Mouse (Mus musculus): ENCODE data around the gene Gatad2a.

The Gatad2a gene

DNA sequence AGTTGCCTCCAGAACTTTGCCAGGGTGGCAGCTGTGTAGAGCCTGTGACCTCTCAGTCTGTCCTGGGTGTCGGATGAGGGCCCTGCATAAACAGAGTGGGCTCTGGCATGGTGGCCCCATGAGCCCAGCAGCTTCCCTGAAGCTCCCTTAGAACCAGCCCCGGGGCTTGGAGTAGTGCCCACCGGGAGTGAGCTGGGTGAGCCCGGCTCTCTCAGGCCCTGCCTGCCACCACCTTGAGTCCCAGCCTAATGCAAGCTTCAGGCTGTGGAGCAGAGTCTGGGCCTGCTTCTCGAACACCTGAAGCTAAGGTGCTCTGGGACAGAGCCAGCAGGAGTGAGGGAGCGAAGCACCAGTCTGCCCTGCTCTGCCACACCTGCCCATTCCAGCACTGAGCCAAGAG lies 125.3 kb downstream of the Gatad2a start:
- DNase-seq, result no peak

DNA sequence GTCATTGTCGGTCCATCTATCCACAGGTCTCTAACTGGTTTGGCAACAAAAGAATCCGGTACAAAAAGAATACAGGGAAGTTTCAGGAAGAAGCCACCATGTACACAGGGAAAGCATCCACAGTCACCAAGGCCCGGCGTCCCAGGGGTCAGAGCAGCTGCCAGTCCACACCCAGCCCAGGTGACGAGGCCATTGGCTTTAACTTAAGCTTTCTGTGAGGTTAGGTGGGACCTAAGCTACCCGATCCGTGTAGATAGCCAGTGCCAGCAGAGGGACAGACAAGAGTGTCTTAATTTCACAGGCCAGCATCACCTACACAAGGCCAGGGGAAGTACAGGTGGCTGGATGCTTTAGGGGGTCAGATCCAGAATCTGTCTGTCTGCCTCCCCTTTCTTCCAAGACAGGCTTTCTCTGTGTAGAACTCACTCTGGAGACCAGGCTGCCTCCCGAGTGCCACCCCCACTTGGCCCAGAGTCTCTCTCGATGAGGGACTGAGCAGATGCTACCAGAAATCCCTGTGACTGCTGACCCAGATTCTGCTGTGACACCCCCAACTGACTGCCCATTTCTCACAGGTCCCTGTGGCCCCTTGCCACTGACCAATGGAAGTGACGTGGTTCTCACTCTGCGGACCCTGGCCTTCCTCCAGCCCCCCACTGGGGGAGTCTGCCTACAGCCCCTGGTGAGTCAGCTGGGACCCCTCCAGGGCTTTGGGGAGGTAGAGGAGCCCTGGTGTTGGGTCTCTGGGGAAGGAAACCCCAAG lies 126.0 kb downstream of the Gatad2a start:
- peak; percentile 51 for DNase-seq

DNA sequence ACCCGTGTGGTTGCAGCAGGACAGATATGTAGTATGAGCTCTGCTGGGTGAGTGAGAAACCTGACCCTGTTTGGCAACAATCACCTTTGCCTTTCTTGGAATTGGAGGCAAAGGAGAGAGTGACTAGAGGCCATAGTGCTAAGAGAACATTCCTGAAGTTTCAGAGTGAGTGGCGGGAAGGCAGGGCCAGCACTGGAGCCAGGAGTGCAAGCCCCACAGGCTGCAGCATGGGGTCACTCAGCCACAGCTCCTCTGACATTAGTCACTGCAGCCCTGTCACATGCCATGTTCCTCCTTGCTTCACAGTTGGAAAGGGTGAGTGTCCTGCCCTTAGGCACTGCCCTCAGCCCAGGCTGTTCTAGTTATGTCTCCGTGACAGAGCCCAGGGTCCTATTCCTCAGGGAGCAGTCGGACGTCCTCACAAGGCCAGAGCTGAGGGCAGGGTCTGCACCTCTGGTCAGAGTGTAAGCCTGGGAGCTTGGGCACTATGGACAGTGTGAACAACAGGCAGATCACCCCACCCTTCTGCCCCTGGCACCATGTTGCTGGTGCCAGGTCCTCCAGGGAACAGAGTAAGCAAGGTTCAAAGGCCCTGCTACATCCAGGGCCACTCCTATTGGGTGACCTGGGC lies 128.4 kb downstream of the Gatad2a start:
- DNase-seq, result no peak

DNA sequence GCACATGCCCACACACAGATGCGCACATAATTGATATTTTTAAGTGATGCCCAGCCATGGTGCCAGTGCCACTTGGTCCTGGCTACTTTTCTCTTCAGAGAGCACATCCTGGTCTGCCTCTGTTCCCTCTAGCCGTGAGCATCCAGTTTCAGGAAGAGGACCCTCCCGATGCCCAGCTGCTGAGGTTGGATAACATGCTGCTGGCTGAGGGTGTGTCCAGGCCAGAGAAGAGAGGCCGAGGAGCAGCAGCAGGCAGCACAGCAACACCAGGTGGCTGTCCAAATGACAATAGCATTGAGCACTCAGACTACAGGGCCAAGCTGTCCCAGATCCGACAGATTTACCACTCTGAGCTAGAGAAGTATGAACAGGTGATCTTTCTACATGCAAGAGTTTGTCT lies 132.0 kb downstream of the Gatad2a start:
- DNase-seq, result no peak

DNA sequence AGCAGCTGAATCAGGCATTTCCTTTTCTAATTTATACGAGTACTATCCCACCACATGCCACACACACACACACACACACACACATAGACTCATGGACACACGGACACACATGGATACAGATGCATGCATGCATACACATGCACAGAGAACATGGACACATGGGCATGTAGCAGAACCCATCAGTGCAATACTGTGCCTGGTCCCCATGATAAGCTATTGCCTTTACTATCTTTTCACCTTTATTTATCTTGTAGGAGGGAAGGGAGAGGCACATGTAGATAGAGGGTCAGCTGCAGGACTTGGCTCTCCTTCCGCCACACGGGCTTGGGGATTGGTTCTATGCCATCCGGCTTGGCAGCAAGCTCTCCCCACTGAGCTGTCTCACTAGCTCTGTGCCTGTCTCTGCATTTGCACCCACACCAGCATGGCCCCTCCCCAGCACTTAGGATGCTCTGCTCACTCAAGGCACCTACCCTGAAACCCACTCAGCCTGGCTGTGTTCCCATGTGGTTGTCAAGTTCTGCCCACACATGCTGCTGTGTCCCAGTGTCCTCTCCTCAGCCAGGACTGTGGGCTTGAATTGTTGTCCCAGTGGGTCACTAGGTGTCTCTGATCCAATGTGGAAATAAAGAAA lies 132.7 kb downstream of the Gatad2a start:
- DNase-seq, result no peak

DNA sequence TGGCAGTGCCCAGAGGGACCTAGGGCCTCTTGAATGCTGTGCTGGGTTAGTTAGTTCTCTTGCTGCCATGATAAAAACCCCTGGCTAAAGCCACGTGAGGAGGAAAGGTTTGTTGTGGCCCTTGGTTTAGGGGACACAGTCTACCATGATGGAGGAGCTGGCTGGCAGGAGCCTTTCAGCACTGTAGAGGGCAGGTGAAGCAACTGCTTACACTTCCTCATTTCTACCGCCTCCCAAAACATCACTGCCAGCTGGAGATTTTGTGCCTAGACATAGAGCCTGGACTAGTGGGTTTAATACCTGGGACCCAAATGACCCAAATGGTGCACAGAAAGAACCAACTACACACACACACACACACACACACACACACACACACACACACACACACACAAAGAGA lies 134.9 kb downstream of the Gatad2a start:
- no peak for DNase-seq

DNA sequence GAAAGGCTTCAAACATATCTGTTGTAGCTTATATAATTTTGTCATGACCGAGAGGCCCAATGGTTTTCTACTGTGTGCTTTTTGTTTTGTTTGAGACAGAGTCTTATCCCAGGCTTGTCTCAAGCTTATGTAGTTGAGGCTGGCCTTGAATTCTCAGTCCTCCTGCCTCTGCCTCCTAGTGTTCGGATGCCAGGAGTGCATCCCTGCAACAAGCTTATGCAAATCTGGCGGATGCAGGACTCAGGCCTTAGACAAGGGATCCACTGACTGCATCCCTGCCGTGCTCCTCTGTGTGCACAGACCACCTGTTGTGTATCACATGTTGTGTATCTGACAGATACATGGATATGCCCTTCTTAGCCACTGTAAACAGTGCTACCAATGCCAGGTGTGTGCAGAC lies 135.4 kb downstream of the Gatad2a start:
- DNase-seq, result no peak

Data from cerebellum, adult 8-10 months (tissue).